Mouse (Mus musculus): ENCODE measurements around the gene Adamts6. TPM values are rescaled to one million over a fixed set of nuclear protein-coding genes. Genes with fewer than 3 reads are reported as not detected.

The Adamts6 gene
- 1 to 10 TPM; 3.8 to 4.9 (median 4.2) TPM for total RNA-seq (2022)

DNA sequence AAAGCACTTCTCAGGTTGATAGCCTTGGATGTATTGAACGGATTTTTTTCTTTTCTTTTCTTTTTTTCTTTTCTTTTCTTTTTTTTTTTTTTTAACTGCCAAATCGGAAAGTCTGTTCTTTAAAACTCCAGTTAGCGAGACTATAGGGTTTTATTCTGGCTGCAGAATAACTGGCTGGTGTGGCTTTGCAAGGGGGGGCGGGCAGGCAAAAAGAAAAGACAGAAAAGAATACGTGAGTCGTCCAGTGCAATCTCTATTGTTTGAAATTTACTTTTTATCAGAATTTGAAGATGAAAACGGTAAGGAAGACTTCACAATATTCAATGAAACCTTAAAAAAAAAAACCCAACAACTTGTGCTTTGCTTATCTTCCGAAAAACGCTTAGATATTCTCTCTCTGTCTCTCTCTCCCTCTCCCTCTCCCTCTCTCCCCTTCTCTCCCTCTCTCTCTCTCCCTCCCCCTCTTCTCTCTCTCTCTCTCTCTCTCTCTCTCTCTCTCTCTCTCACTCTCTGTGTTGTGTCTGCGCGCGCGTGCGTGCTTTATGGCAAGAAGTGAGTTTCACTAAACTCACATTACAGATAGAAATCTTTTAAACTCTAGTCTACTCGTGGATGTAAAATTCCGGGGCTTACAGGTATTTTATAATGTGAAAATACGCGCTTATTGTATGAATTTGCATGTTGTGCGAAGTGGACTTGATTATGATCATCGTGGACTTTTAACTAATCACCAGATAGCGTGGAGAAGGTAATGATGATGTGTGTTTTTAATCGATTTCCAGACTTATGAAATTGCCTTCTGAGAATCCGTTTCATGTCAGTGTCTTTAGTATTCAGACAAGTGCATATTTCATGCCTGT lies at the start of gene Adamts6:
Gene Adamts6, plus strand, starts transcription at position 470 of the 860 bp plus-strand sequence.
- DNase-seq (ENCODE audit: low spot score in 2 of 2): peak in 1 of 2 experiments; percentile 6

DNA sequence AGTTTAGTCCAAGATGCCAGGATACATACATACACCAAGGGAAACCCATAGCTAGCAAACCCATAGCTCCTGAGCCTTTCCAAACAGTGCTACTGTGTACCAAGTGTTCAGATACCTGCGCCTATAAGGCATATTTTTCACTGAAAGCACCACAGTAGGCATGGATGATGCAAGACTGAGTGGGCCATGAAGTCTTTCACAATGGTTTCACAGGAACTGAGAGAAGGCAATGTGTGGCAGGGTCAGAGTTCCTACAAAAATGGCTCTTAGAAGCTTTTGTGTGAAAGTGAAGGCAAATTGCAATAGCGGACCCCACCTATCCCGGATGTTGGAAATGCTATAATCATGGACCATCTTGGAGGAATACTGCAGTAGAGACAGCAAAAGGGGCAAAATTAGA lies 28.6 kb upstream of the Adamts6 start:
- no peak for DNase-seq (ENCODE audit: low spot score in 2 of 2)

DNA sequence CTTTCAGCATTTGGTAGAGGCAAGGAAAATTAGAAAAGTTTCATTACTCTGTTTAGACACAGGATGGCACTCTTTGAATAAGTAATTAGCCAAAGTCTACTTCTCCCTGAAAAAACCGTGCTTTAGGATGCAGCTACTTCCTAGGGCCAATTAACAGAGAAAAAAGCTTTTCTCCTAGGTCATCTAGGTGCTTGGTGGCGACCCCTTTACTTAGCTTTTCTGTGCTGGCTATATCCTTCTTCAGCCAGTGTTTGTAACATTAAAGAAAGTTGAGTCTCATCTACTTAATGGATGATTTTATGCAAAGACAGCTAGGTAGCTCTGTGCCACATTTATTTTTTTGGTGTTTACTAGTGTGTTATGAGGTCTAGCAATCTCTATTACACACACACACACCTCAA lies 2.6 kb upstream of the Adamts6 start:
- peak; percentile 8 to 14 for DNase-seq (ENCODE audit: low spot score in 2 of 2)

DNA sequence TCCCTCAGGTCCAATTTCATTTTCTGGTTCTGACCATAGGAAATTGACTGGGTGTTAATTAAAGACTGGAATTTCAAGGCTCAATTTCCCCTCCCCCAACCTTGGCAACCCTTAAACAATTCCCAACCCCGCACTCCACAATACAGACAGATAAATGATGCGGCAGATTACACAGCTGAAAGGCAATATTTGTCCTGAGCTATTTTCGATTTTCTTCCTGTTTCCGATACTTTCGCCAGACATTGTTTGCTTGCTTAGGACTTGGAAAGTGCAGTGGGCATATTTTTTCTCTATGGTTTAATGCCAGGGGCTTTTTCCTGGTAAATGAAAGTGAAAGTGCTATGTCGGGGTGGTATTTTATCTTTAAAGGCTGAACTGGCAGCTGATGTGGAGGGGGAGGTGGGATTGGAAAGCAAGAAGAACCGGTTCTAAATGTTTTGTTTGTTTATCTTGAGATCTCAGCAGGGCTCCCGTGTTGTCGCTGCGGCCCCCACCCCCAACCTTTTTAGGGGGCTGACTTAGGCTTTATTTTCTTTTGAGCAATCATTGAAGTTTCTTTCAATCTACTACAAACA lies 1.8 kb upstream of the Adamts6 start:
- DNase-seq (ENCODE audit: low spot score in 2 of 2): peak; percentile 9 to 14

DNA sequence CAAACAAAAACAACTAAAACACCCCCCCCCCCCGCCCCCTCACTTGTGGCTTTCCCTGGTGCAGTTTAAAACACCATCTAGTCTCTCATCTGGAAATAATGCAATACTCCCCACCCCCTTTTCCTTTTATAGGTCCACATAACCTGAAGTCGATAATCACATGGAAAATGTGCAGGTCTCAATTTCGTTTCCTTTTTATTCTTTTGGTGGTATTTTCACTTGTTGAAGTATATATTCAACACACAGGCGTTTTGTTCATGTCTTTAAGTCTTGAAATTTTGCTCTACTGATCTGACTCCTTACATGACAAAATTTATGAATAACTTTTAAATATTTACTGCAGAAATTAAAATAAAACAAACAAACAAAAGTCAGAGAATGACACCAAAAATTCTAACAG lies 1.3 kb upstream of the Adamts6 start:
- no peak for DNase-seq (ENCODE audit: low spot score in 2 of 2)

DNA sequence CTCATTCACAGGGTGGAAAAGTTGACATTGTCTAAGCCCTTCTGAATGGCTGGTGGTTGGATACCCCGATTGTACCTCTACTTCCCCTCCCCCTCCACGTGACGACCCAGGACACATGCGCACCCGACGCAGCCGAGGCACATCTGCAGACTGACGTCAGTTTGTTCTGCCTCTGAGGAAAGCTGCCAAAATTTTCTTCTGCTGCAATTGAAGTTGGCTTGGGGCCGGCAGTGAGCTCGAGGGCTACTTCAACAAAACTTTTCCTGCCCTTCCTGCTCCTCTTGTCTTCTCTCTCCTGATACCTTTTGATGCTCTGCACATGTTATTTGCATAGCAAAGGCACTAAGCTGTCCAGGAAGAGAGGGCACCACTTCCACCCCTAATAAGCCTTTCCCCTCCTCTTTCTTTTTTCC lies 732 bp upstream of the Adamts6 start:
- peak; percentile 84 to 87 for DNase-seq (ENCODE audit: low spot score in 2 of 2)

DNA sequence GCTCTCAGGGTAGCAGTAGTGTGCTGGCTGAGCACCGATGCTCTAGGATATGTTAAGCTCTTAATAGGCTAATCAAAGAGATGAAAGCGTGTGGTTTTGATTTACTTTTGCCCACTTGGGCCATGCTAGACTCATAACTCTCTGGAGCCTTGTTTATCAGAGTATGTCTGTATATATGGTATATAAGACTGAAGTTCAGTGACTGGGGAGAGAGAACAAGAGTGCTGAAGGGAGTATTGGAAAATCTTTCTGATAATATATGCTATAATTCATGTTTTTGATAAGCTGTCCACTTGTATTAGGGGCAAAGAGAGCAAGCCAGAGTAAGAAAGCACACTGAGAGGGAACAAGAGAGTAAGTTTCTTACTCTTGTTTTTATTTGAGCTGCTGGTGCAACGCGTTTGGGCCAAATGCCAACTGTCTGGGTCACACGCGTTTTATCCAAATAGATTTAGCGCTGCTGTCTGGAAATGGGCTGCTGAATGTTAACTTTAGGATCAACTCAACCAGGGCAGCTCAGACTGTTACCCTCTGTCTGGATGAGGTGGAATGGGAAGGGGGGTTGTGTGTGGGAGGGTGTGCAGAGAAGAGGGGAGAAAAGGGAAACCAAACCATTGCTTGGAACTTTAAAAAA lies 708 bp downstream of the Adamts6 start:
- peak in 1 of 2 experiments; percentile 22 for DNase-seq (ENCODE audit: low spot score in 2 of 2)

DNA sequence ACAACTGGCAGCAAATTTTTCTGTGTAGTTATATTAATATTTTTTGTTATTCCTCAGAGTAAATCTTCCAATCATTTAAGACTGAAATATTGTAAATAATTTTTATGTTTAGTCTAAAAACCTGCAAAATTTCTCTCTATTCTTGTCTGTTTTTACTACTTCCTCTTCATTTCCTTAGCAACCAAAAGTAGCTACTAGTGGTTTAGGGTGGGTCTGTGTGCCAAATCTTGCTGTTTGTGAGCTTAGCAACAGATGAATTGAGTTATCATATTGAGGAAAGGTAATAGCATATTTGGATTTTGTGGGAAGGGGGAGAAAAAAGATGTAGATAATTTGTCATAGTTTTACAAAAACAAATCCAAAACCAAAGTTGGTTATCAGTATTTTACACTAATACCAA lies 1.5 kb downstream of the Adamts6 start:
- DNase-seq (ENCODE audit: low spot score in 2 of 2): no peak

DNA sequence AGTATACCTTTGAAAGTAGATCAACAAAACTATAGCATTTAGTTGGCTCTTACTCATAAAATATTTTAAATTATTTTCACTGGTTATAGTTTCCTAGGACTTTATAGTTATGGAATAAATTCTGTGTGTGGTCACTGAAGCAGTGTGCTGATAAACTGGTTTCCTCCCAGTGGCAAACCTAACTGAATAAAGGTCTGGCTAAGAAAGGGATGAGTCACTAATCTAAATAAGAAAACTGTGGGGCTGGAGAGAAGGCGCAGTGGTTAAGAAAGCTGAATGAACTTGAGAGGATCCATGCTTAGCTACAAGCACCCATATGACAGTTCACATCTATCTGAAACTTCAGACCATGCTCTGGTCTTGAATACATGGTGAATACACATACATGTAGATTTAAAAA lies 7.8 kb downstream of the Adamts6 start:
- no peak for DNase-seq (ENCODE audit: low spot score in 2 of 2)

DNA sequence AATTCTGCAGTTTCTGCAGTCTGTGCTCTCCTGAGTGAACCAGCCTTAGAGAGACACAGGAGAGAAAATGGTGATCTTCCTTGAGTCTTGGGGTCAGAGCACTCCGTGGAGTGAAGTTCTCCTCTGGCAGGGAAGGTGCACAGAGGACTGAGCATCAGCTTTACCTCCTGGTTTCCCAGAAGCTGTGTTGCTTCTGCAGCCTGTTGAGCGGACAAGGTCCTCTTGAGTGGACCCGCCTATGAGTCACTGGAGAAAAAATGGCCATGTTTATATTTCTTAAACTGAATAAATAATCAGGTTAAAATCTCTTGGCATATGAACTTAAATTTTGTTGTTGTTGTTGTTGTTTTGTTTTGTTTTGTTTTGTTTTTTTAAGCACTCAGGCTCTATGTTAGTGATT lies 41.7 kb downstream of the Adamts6 start:
- no peak for DNase-seq (ENCODE audit: low spot score in 2 of 2)

DNA sequence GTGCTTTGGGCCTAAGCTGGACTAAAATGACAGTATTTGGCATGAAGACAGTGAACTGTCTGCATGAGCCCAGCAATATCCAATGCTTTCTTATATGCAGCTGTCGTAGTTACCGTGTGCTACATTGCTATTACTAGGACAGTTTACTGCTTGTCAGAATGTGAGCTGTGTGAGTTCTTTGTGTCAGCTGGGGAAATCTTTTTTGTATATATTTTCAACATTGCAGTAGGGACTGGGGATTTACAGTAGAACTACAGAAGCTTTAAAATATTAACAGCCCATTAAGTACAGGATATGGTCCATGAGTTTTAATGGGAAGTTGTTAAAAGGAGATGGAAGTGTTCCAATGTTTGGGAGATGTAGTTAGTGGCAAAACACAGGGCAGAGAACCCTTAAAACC lies 42.1 kb downstream of the Adamts6 start:
- DNase-seq (ENCODE audit: low spot score in 2 of 2): no peak

DNA sequence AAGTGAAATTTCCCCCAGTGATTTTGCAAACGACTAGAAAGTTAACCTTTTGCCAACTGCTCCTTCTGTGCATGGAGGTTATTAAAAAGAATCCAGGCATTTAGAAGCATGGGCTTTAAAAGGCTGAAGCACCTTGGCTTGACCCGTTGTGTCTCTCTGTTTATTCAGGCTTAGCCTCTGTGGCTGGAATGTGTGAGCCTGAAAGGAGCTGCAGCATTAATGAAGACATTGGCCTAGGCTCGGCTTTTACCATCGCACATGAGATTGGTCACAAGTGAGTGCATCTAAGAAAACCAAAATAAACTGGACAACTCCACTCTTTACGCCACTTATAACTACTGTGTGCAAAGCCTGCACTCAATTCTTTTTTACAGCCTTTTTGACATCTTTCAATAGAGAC lies 65.0 kb downstream of the Adamts6 start:
- no peak for DNase-seq (ENCODE audit: low spot score in 2 of 2)

DNA sequence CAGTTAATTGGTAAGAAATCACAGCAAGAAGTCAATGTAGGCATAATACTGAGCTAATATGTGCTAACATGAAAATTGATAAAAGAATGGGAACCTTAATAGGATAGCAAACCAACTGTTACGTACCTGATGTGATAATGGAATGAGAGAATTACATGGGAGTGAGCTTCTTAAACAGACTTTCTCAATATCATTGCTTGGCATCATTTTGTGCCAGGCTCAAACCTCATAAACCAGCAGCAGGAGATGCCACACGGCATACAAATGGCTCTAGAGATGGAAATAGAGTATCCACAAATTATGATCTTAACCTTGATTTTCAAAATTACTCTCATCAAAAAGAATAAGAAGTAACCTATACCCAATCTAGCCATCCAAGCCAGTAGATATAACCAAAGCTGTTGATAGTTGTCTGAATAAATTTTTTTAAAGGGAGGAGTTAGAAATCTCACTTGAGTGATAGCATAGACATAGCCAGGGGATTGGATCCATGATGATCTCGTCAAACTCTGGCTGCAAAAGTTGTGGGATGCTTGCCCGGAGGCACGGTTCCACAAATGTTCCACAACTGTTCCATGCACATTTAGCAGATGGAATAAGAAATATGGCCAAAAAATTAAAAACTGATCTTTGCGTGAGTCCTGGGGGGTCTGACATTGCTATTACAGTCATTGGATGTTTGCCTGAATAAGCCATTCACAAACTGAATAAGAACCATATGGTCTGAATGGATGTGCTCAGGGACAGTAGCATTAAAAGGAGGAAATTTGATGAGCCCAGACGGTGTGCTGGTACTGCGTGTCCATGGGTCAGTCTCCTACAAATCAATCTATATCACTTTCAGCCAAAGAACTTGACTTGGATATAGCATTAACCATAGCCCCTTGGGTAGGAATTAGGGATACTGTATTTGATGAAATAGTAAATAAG lies 106.1 kb downstream of the Adamts6 start:
- DNase-seq (ENCODE audit: low spot score in 2 of 2): peak in 1 of 2 experiments; percentile 25

DNA sequence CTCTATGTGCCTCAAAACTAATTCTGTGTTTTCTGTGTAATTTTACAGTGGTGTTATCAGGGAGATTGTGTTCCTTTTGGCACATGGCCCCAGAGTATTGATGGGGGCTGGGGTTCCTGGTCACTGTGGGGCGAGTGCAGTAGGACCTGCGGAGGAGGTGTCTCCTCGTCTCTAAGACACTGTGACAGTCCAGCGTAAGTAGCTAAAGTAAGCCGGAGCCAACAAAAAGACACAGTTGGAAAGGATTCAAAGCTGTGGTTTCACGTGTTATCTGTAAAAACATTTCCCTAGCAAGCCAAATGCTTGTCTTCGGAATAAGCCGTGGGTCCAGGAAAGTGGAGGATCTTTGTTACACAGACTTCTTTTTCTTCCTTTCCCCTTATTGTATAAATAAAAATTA lies 110.2 kb downstream of the Adamts6 start:
- DNase-seq (ENCODE audit: low spot score in 2 of 2): no peak

DNA sequence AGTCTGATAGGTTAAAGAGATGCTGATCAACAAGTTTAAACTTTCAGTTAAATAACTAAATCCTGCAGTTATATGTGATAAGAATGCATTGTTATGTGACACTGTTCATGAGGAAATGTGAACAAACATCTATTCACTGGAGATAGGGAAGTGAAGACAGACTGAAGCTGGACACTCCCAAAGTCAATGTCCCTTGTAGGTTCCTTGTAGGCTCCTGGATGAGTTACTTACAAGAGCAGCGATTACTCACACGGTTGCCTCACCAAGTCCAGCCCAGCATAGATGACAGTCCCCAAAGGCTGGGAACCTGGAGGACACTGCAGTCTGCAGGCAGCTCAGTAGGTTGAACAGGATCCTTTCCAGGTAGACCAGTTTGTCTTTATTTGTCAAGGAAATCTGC lies 145.1 kb downstream of the Adamts6 start:
- no peak for DNase-seq (ENCODE audit: low spot score in 2 of 2)

DNA sequence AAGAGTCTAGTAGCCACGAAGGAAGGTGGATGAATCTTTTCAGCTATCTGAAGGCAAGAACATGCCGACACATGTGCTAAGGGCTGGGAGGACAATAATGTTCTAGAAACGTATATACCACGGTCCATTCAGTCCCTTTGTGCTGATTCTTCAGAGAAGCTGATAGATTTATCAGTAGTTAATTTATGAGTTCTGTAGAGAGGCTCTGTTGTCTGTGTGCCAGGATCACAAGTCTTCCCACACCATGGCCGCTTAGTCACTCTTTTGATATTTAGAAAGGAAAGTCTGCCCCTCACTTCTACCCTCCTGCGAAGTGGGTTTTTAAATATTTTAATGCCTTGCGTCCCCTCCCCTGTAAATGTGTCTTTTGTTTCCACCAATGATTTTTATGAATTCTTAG lies 154.9 kb downstream of the Adamts6 start:
- no peak for DNase-seq (ENCODE audit: low spot score in 2 of 2)

DNA sequence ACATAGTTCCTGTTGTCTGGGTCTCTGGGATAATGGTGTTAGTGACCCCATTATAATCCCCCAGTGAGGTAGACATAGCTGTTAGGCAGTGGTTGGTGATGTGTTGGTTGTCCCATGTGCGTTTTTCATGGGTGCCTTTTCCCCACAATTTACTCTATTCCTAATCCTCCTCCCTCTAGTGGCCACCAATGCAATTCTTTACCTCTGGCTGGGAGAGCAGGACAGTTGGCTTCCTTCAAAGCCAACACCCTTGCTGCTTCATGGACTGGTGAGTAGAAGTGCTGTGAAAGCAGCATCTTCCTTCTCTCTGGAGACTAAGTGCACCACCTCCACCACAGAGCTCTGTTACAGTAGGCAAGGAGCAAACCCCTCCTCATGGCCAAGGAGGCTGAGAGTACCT lies 157.8 kb downstream of the Adamts6 start:
- DNase-seq (ENCODE audit: low spot score in 2 of 2): no peak

DNA sequence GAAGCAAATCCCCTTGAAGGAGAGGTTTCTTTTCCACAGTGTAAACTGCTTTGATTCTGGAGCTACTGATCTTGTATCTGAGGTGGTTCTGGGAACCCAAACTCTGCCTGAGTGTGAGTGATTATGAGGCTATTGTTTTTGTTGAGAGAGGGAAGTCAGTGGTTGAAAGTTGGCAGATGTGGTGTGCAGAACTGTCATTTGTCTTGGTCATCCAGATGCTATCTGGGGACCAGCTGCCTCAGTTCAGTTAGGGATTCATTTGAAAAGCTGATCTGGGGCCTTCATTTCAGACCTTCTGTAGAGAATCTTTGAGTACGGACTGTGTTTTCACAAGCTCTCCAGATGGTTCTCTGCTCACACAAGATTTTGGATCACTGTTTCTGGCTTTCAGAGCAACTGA lies 159.3 kb downstream of the Adamts6 start:
- DNase-seq (ENCODE audit: low spot score in 2 of 2): no peak

DNA sequence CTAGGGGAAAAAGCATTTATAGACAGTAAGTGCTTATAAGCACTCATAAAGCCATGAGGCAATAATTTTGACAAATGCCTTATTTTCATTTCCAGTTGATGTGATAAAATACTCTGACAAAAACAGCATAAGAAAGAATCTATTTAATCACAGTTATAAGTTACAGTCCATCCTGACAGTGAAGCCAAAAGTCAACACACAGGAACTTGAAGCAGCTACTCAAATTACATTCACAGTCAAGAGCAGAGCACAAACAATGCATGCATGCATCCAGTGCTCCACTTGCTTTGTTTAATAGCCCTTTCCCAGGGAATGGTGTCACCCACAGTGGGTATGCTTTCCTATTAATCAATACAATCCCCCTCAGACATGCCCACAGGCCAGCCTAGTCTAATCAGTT lies 159.8 kb downstream of the Adamts6 start:
- no peak for DNase-seq (ENCODE audit: low spot score in 2 of 2)

DNA sequence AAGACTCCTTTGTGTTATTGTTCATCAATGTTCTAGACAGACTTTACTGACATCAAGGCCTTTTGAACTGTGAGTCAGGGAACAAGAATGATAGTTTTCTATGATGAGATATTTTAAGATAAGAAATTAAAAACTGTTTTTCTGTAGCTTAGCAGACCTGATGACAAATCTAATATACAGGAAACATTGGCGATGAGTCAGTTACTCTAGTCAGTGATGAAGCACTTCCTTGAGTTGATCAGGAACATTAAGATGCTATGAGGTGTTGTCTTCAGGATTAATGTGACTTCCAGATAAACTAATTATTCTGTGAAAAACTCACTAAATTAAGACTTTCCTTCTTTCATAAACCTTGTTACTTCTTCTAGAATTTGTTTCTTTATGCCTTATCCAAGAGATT lies 160.7 kb downstream of the Adamts6 start:
- no peak for DNase-seq (ENCODE audit: low spot score in 2 of 2)

DNA sequence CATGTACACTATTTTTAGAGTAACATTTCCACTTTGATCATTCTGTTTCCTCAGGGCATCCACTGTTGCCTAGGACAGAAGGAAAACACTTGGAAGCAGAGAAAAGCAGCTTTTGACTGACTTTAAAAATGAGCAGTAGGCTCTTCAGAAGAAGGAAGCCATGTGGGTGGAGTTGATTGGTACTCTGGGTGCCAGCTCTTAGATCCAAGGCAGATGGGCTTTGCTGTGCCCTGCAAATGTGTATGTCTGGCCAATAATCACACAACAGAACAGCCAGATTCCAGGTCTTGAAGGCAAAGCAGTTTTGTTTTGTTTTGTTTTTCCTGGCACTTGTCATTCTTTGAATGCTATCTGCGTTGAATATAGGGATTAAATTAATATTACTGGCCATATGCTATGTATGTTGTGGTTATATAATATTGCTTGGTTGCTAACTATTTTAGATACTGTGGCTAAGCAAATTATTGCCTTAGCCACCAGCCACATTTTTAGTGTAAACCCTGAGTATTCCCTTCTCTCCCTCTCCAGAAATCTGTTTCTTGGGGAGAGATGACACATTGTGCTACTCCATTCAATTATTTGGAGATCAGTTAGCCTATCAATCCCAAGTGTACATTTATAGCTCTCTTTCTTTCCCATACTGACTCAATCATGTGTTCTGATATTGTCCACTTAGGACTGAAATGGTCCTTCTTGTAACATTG lies 165.8 kb downstream of the Adamts6 start:
- peak; percentile 24 to 25 for DNase-seq (ENCODE audit: low spot score in 2 of 2)
